Mouse (Mus musculus): Measurements from ENCODE around the gene Tnfrsf4.

GRCm38 (mm10) chr4:155992906-155993547 lies 20.6 kb upstream of the Tnfrsf4 start:
- TF ChIP-seq CTCF (IDR thresholded peaks at IDR 0.05; ENCODE audit: borderline replicate concordance, extremely low read depth, insufficient read depth, insufficient read length) (no peak), POLR2A (IDR thresholded peaks at IDR 0.05; ENCODE audit: borderline replicate concordance, extremely low read depth, insufficient read depth, insufficient read length, poor library complexity, severe bottlenecking) (peak; percentile 69; the same call in 1 of the 2 replicates)
